Mouse (Mus musculus): ENCODE results near the gene Olfr918.

The Olfr918 gene

DNA sequence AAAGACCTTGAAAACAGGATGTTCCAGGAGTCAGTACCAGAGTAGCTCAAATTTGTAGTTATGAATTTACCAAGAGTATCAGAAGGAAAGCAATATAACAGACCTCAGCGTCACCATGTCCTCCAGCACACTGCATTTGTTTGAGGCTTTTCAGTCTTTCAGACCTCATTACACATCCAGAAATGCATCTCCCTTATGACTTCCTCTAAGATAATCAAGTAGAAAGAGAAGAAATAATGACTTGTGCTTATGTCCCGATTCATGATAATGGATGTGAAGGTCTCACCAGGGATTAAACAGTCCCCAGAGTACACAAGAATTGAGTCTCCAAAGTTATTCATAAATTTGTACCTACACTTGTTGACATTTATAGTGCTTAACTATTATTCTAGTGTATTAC, at the start of gene Olfr918:
Gene Olfr918 (minus strand): TSS at position 101 of the 400 bp plus-strand sequence.
- no peak for DNase-seq

DNA sequence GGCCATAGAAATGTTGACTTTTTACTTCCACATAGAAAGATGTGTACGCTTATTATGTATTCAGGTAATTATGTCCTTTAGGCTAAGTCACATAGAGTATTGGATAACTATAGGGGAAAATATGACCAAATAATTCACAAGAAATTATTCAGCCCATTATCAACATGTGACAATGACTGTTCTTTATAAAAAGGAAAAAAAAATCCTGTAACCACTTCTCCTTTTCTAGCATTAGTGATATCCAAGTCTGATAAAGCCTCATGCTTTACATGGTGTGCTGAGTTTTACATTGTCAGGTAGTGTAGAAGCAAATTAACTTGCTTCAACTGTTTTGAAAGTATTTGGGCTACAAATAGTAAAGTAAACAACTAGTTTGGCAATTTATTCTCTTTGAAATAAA, 49.6 kb upstream of the Olfr918 start:
- no peak for DNase-seq

DNA sequence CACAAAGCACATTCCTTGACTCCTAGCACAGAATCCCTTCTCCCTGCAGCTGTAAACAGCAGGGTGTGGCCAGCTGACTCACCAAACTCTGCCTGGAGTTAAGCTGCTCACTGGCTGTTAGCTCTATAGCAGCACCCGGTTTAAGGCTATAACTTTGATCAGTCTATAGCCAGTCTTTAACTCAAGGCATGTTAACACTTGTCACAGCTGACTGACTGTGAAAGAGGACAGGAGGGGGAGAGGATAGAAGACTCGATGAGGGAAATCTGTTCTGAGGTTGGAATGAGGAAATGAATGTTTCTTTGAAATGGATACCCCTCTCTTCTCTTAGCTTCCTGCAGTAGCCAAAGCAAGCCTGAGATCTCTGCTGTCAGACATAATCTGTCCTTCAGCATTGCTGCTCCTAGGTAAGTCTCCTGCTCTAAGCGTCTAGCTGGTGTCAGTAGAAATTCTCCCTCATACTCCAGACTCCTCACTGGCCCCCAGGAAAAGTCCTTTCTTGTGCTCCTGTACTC, 44.6 kb upstream of the Olfr918 start:
- DNase-seq: peak; percentile 90

DNA sequence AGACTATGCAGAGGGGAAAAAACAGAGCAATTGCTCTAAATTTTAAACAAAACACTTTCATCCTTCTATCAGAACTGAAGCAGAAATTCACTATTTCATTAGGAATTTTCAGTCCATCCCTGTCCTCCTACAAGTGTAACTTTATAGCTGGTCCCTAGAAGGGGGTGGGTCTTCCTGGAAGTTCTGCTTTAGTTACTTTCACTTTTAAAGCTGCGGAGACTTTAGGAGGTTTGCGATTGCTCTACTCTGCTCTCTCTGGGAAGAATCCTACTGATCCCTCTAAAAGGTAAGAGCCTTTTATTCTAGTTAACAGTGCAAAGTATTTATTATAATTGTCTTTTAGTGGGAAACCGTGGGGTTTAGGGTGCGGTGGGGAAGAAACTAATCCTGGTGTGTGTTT, 43.7 kb upstream of the Olfr918 start, which contains the start of gene Vwa5a:
Gene Vwa5a (plus strand): TSS at position 167 of the 400 bp plus-strand sequence.
- peak; percentile 92 for DNase-seq

DNA sequence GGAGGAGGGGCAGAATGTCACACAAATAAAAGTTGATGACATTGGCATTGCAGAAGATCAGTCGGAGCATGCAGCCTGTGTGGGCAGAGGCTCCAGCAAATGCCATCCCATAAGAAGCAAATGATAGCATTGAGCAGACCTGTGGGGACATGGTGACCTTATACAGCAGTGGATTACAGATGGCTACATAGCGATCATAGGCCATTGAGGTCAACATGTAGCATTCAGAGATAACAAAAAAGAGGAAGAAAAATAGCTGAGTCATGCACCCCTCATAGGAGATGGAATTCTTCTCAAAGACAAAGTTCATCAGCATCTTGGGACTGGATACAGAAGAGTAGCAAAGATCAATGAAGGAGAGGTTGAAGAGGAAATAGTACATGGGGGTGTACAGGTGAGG, 1.5 kb downstream of the Olfr918 start:
- no peak for DNase-seq

DNA sequence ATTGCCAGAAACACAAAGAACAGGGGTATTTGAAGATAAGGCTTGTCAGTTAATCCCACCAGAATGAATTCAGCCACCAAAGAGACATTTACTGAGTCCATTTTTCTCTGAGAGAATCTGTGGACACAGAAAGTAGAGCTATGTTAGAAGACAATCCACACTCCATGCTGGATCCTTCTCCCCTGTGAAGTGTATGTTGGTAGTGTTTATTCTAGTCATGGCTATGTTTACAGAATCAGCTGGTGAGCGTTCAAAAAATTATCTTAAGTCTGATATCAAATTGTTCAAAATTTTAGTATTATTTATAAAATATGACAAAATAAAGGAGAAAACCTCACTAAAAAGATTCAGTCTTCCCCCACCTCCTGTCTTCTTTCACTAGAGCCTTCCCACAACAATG, 8.7 kb downstream of the Olfr918 start, which contains the start of gene Olfr917:
Gene Olfr917 (minus strand): TSS at position 101 of the 400 bp plus-strand sequence.
- DNase-seq: no peak

DNA sequence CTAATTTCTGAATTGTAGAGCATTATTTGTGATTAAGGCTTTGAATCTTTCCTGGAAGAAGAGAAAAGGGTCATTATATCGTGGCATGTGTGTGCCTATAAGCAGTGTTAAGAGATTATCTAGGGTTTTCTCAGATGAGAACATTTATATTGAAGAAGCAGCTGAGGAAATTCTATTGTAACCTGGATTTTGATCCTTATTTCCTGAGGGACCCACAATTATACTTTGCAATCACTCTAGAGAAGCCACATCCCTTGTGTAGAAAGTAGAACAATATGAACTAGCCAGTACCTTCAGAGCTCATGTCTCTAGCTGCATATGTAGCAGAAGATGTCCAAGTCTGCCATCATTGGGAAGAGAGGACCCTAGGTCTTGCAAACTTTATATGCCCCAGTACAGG, 14.6 kb downstream of the Olfr918 start, which contains the start of gene Olfr916:
Gene Olfr916 (minus strand): TSS at position 101 of the 400 bp plus-strand sequence.
- DNase-seq: no peak

DNA sequence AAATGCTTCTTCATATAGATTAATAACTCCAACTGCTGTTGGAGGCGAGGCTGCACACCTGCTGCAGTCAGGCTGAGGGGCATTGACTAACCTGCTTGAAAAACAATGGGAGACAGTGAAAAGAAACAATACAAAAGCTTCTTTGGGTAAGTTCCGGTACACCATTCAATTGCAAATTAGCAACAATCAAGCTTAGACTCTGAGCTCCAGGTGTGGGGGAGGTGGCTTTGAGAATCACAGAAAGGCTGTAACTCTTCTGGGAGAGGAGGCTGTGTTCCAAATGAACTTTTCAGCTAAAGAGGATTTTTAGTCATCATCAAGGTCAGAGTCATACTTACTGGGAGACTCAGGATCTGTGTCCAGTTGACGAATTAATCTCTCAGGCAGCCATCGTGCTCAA, 42.0 kb downstream of the Olfr918 start:
- DNase-seq: no peak

All from heart, adult 11 months (tissue).